Mouse (Mus musculus): ENCODE results near the gene Mier2.

DNA sequence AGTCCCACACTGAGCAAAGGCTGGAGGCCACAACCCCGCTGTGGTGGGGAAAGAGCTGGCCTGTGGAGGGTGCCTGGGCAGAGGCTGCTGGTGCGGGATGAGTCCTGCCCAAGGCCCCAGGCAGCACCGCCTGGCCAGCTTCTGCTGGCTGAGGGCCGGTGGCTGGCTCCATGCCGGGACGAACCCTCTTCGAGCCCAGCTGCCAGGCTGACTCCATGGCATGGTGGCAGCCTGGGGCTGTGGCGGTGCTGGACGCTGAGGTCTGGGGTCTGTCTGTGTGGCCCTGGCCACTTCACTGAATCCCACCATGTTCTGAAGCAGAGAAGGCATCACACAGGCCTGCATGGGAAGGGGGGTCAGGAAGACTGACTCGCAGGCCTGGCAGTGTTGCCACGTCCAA lies 14.3 kb downstream of the Mier2 start:
- TF ChIP-seq CEBPB (IDR thresholded peaks at IDR 0.05; ENCODE audit: insufficient read depth, poor library complexity, severe bottlenecking), result no peak
- no peak for TF ChIP-seq POLR2A (IDR thresholded peaks at IDR 0.05; ENCODE audit: insufficient read length, low read depth)
- no peak for TF ChIP-seq MYOG (IDR thresholded peaks at IDR 0.05; ENCODE audit: control insufficient read depth in 1 of 3, insufficient read depth in 1 of 3, insufficient read length in 2 of 3, low read depth in 2 of 3)
- TF ChIP-seq E2F4 (IDR thresholded peaks at IDR 0.05; ENCODE audit: insufficient read depth), result no peak
- no peak for TF ChIP-seq POLR2AphosphoS2 (IDR thresholded peaks at IDR 0.05; ENCODE audit: insufficient read length, low read depth)
- TF ChIP-seq USF1 (IDR thresholded peaks at IDR 0.05; ENCODE audit: low read depth), result no peak
- no peak for TF ChIP-seq TCF12 (IDR thresholded peaks at IDR 0.05; ENCODE audit: insufficient read depth, poor library complexity, severe bottlenecking)
- TF ChIP-seq SRF (IDR thresholded peaks at IDR 0.05; ENCODE audit: control insufficient read depth, insufficient read length, low read depth), result no peak
- no peak for TF ChIP-seq MAX (IDR thresholded peaks at IDR 0.05; ENCODE audit: low read depth)
